Mouse (Mus musculus): ENCODE measurements at regions not wholly inside any gene's neighbourhood (a gene's known extent, or its start where the extent isn't known, plus 50 kb on each side); places are given as distances from the start of the nearest gene placed in this dataset.

- DNase-seq (ENCODE audit: low spot score): no peak
Observed at GRCm38 (mm10) chr10:111694227-111695200, 188.4 kb downstream of the Phlda1 start.

GRCm38 (mm10) chr10:111695918-111696760 is 190.1 kb downstream of the Phlda1 start:
- DNase-seq (ENCODE audit: low spot score): peak; percentile 18

- no peak for DNase-seq (ENCODE audit: low spot score)
Observed at GRCm38 (mm10) chr10:111696987-111697386, 190.9 kb downstream of the Phlda1 start.

- DNase-seq (ENCODE audit: low spot score): no peak
Observed at GRCm38 (mm10) chr10:111699557-111700508, 193.7 kb downstream of the Phlda1 start.

- DNase-seq (ENCODE audit: low spot score): no peak
Observed at GRCm38 (mm10) chr10:111700570-111700969, 194.5 kb downstream of the Phlda1 start.

GRCm38 (mm10) chr10:111701138-111701537 is 195.1 kb downstream of the Phlda1 start:
- DNase-seq (ENCODE audit: low spot score): no peak

- DNase-seq (ENCODE audit: low spot score): no peak
Observed at GRCm38 (mm10) chr10:111702435-111702834, 196.3 kb downstream of the Phlda1 start.

- DNase-seq (ENCODE audit: low spot score): no peak
Observed at GRCm38 (mm10) chr10:111703447-111703846, 197.4 kb downstream of the Phlda1 start.

GRCm38 (mm10) chr10:111711519-111712113 is 205.5 kb downstream of the Phlda1 start:
- DNase-seq (ENCODE audit: low spot score): no peak

- peak; percentile 36 for DNase-seq (ENCODE audit: low spot score)
Observed at GRCm38 (mm10) chr10:111712991-111713390, 206.9 kb downstream of the Phlda1 start.

- DNase-seq (ENCODE audit: low spot score): no peak
Observed at GRCm38 (mm10) chr10:111713676-111714075, 207.6 kb downstream of the Phlda1 start.

GRCm38 (mm10) chr10:111715172-111715571 is 209.1 kb downstream of the Phlda1 start:
- no peak for DNase-seq (ENCODE audit: low spot score)

- no peak for DNase-seq (ENCODE audit: low spot score)
Observed at GRCm38 (mm10) chr10:111719632-111720031, 213.5 kb downstream of the Phlda1 start.

GRCm38 (mm10) chr10:111721068-111721467 is 215.0 kb downstream of the Phlda1 start:
- DNase-seq (ENCODE audit: low spot score): peak; percentile 11

GRCm38 (mm10) chr10:111723885-111724284 is 217.8 kb downstream of the Phlda1 start:
- DNase-seq (ENCODE audit: low spot score): no peak

GRCm38 (mm10) chr10:111724574-111725414 is 218.7 kb downstream of the Phlda1 start:
- DNase-seq (ENCODE audit: low spot score): peak; percentile 16

GRCm38 (mm10) chr10:111736026-111736425 is 229.9 kb downstream of the Phlda1 start:
- DNase-seq (ENCODE audit: low spot score): no peak

- no peak for DNase-seq (ENCODE audit: low spot score)
Observed at GRCm38 (mm10) chr10:111739471-111740138, 232.9 kb upstream of the Krr1 start.

- DNase-seq (ENCODE audit: low spot score): no peak
Observed at GRCm38 (mm10) chr10:111740586-111741265, 231.7 kb upstream of the Krr1 start.

Data from adipocyte (in vitro differentiated cells).